Comparison of ENCODE assay signal across 28 mouse cellular contexts in genomic region chr4:25610481-25610880, GRCm38 (mm10).
"Had no signal": no experiment of that assay in that cellular context is flagged by ENCODE, and none has a peak within 500 bp of the region (broad histone marks: within the 10 kb centered on the region; RNA-seq: fewer than 3 reads in every experiment).

No protein-coding gene starts in this region.

- H3K4me1 ChIP-seq: heart, embryonic 10.5 days; heart, embryonic 12.5 days; hindbrain, embryonic 10.5 days; hindbrain, embryonic 12.5 days; intestine, embryonic 15.5 days; limb, embryonic 10.5 days; limb, embryonic 12.5 days; liver, embryonic 13.5 days; liver, embryonic 15.5 days had no signal

- H3K9ac ChIP-seq: heart, embryonic 12.5 days; hindbrain, embryonic 12.5 days; hindbrain, embryonic 14.5 days; intestine, embryonic 15.5 days; limb, embryonic 12.5 days; liver, embryonic 13.5 days; liver, embryonic 15.5 days; liver, postnatal 0 days had no signal

- H3K9me3 ChIP-seq: heart, embryonic 10.5 days; heart, embryonic 12.5 days; hindbrain, embryonic 10.5 days; hindbrain, embryonic 12.5 days; intestine, embryonic 15.5 days; limb, embryonic 10.5 days; limb, embryonic 12.5 days; liver, embryonic 13.5 days; liver, embryonic 15.5 days had no signal

- H3K36me3 ChIP-seq: heart, embryonic 10.5 days; heart, embryonic 12.5 days; hindbrain, embryonic 10.5 days; hindbrain, embryonic 12.5 days; intestine, embryonic 15.5 days; limb, embryonic 10.5 days; limb, embryonic 12.5 days; liver, embryonic 13.5 days; liver, embryonic 15.5 days had no signal

- ATAC-seq: hindbrain, embryonic 16.5 days; inflammation-experienced regulatory T-cells, adult 6 months; intestine, embryonic 15.5 days; intestine, postnatal 0 days; liver, postnatal 0 days had no signal

- H3K27ac ChIP-seq: gastrocnemius, adult 2 months; heart, embryonic 10.5 days; hindbrain, embryonic 10.5 days; hindbrain, embryonic 12.5 days; hindbrain, embryonic 14.5 days; intestine, embryonic 15.5 days; layer of hippocampus, adult 2 months; left cerebral cortex, adult 2 months; limb, embryonic 10.5 days; limb, embryonic 12.5 days; liver, embryonic 13.5 days; liver, embryonic 15.5 days had no signal

- H3K27me3 ChIP-seq: heart, embryonic 12.5 days; hindbrain, embryonic 12.5 days; intestine, embryonic 15.5 days; limb, embryonic 12.5 days; liver, embryonic 13.5 days; liver, embryonic 15.5 days had no signal

- DNase-seq: gastrocnemius, adult 2 months; gastrocnemius, postnatal 10 days; gastrocnemius, postnatal 25 days; heart, adult 18-20 months; heart, postnatal 10 days; heart, postnatal 4 days; kidney, adult 18-20 months; kidney, adult 8-10 months; kidney, postnatal 10 days; kidney, postnatal 25 days; kidney, postnatal 4 days; liver, embryonic 13.5 days; liver, postnatal 0 days had no signal

- H3K4me2 ChIP-seq: heart, embryonic 12.5 days; hindbrain, embryonic 12.5 days; hindbrain, embryonic 14.5 days; intestine, embryonic 15.5 days; limb, embryonic 12.5 days; liver, embryonic 11.5 days; liver, embryonic 13.5 days; liver, embryonic 15.5 days had no signal

- H3K4me3 ChIP-seq: gastrocnemius, adult 2 months; heart, embryonic 10.5 days; heart, embryonic 12.5 days; hindbrain, embryonic 10.5 days; hindbrain, embryonic 12.5 days; intestine, embryonic 15.5 days; layer of hippocampus, adult 2 months; left cerebral cortex, adult 2 months; limb, embryonic 10.5 days; limb, embryonic 12.5 days; liver, embryonic 13.5 days; liver, embryonic 15.5 days had no signal
